Mouse (Mus musculus) heart, postnatal 36 days (tissue): ENCODE measurements at regions not wholly inside any gene's neighbourhood (a gene's known extent, or its start where the extent isn't known, plus 50 kb on each side); places are given as distances from the start of the nearest gene placed in this dataset.

Experiments
- DNase-seq, 2 experiments: peaks; one replicate each; pipeline ENCODE4 v3.0.0; 2021 to 2022
- intact Hi-C: fragments of 180-260 bp; cut with DNase I; formaldehyde crosslinking; loops from one replicate; pipeline ENCODE4 v1.15.1; 2025

- intact Hi-C loops = no loop called here
- no peak for DNase-seq
Measured at GRCm38 (mm10) chr16:75487915-75488314, 97.9 kb downstream of the Lipi start.

GRCm38 (mm10) chr16:75483878-75484277 lies 102.0 kb downstream of the Lipi start:
- intact Hi-C loops = no loop called here
- no peak for DNase-seq

DNA sequence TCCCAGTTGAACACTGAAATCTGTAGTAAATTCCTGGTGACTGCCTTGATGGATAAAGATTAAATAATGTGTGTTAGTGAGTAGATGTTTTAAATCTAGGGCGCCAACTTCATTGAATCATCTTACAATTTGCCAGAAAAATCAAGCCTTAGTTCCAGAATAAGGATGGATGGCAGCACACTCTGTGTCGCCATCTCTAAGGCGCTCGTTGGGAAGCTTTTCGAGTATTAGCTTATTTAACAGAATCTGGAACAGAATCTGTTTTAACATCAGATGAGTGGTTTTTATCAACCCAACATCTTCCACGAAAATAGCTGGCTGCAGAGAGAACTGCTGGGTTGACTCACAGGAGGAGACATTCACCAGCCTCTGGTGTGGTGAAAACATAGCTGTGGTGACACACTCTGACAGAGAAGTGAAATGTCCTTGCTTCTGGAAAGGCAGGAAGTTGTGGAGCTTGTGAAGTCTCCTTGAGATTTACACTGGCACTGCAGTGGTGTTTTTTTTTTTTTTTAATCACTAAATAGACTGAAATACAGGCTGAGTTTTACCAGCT lies 120.4 kb downstream of the Lipi start:
- intact Hi-C loops = no loop called here
- DNase-seq = no peak

DNA sequence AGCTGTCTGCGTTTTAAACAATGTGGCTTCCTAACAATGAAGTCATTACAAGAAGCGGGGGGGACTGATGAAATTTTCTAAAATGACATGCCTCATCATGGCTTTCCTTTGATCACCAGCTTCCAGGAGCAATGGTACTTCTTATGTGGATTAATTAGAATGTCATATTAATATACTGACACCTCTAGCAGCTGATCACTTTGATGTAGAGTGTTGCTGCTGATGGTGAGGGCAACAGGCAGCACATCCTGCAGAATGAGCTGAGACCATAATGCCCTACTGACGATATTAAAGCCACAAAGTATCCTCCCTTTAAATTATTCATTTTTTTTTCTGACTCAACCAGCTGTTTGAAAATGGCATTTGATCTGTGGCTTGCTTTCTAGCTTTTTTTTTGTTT lies 123.7 kb downstream of the Lipi start:
- intact Hi-C loops = no loop called here

DNA sequence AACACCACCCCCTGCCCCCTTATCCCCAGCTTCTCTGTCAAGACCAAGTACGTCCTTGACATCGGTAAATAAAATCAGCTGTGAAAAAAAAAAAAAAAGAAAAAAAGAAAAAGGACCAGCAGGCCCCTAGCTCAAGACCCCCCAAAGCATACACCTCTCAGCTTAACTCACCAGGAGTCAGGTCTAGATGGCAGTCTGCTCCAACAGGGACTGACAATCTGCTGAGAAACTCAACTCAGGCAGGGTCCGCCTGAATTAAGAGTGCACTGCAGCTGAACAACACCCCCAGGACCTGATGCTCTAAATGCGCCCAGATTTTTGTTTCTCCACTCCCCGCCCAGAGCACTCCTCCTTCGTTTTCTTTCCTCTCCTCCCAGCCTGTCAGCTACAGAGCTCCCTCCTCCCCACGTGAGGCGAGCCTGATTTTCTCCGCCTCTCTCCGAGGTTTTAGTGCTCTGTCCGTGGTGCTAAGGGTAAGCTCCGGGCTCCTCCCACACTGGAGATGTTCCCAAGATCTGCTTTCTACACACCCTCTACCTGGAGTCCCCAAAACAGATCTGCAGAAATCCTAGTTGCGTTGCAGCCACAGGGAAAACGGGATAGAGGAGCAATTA lies 138.9 kb downstream of the Lipi start:
- intact Hi-C loops = no loop called here
- DNase-seq = no peak

More for the DNA sequence above, 123.7 kb downstream of the Lipi start:
- DNase-seq = no peak

DNA sequence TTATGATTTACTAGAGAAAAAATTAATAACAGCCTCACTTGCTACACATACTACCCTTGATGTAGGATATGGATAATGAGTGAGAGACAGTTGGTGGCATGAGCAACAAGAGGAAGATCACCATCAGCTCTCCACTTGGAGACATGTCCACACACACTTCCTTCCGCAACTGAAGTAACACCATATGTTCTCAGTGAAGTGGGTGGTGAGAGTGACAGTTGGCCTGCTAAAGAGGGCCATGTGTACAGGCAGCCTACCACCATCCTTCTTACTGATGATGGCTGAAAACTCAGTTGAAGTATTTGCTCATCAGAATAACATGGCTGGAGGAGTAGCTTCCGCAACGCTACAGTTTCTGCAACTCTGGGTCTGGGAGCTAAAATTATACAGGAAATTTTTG lies 146.6 kb downstream of the Lipi start:
- intact Hi-C loops = no loop called here

DNA sequence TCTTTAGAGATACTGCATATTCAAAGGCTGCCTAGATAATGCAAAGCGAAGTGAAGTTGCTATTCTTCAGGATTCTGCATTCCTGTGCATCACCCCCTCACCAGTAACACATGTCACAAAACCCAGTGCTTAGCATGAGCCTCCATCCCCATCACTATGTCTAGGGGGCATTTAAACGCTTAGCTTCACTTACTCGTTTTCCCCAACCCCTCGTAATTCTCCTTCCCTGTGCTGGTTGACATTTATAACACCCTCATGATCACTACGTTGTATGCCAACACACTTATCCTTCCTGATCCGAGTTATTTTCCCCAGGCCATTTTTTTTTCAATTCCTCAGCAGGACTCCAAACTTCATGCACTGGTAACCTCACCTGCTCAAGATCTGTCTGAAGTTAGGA lies 152.6 kb downstream of the Lipi start:
- intact Hi-C loops = no loop called here

More for the DNA sequence above, 146.6 kb downstream of the Lipi start:
- DNase-seq = no peak

DNA sequence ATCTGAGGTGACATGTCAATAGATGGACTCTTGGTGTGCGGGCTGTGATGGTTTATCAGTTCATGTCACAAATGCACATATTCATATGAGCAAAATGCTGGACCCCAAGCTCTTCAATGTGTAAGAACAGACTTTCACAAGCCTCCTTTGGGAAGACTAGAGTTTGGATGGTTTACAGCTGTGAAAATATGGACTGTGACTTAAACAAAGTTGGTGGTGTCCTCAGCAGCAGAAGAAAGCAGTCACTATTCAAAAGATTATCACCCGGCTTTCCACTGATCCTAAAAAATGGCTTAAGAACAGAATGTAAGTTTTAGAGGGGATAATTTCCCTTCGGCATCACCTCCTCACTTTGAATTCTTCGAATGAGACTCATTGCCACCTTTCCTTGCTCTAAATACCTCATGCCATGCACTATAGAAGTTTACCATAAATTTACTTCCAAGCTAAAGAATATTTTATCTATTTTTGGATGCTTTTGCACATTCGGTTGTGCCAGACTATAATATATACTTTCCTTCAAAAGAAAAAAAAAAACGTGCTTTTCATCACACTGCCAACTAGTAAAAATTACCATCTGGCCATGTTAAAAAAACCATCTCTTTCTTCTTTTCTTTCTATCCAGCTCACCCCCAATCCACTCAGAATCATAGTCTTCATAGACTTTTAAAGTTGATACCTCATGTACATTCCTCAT lies 201.2 kb downstream of the Lipi start:
- DNase-seq = no peak
- intact Hi-C loops = no loop called here

More for the DNA sequence above, 152.6 kb downstream of the Lipi start:
- DNase-seq = no peak

GRCm38 (mm10) chr16:75381191-75381590 lies 204.7 kb downstream of the Lipi start:
- DNase-seq = no peak
- intact Hi-C loops = no loop called here

GRCm38 (mm10) chr16:75369700-75370099 lies 216.2 kb downstream of the Lipi start:
- intact Hi-C loops = no loop called here
- no peak for DNase-seq

DNA sequence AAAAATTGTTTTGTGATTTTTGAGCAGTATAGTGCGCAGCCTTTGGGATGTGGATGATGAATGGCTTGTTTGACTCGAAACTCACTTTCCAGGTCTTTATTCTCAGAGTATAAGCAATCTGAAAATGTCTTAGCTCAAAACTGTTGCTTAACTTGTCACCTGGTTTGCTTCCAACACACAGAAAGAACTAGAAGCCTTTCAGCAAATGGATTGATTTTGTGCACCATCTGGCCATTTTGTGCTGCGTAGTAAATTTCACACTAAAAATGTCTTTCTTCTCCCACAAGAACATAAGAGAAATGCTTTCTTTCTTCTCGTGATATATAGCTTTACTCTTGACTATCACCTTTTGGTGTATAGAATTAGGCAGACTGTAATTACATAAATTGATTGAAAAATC lies 219.1 kb downstream of the Lipi start:
- intact Hi-C loops = no loop called here
- no peak for DNase-seq

- DNase-seq = no peak
- intact Hi-C loops = no loop called here
Measured at GRCm38 (mm10) chr16:75365361-75365994, 220.4 kb downstream of the Lipi start.

DNA sequence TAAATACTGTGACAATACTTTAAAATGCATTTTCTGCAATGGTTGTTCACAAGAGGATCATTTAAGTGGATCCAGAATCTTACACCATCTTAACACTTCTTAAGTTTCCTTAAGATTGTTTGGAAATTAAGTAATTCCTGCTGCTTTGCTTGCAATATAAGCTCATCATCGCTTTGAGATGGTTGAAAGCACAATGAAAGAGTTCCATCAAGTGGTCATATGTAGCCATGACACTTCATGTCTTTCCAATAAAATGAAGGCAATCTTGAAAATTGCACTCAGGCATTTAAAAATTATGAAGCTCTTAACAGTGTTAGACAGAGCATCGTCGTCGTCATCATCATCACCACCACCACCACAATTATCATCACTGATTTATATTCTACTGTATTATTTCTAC lies 223.8 kb downstream of the Lipi start:
- intact Hi-C loops = no loop called here
- no peak for DNase-seq

DNA sequence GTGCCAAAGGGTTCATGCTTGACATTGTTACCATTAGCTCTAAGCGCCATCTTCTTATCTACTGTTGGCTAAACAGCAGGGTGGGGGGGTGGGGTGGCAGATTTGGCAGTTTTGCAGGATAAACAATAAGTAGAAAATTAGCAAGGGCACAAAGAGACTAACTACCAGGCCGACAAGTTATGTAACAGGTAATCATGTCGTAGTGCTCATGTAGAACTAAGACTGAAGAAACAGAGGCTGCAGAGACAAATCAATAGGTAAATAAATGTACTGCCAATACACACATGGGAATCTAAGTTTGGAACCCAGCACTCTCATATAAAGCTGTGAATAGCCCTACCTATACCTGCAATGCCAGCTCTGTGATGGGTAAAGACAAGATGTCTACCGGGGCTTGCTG lies 225.1 kb downstream of the Lipi start:
- intact Hi-C loops = no loop called here
- no peak for DNase-seq

DNA sequence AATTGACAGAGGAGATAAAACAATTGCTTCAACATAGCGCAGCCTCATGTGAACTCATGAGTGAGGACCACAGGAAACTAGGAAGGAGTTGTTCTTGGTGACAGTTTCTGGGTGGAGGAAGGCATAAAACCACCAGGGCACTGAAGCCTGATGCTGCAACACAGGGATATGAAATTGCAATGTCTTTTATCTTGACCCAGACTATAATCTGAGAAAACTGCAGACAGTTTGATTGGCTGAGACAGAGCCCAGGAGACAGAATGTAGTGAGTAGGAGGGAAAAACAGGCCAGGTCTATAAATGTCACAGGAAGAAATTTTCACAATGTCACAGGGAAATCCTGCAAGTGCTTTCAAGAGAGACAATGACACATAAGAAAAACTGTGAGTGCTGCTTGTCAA lies 232.5 kb downstream of the Lipi start:
- intact Hi-C loops = no loop called here
- no peak for DNase-seq

- intact Hi-C loops = no loop called here
- DNase-seq = no peak
Measured at GRCm38 (mm10) chr16:75344201-75344927, 241.5 kb downstream of the Lipi start.

GRCm38 (mm10) chr16:75343028-75343901 lies 242.6 kb downstream of the Lipi start:
- intact Hi-C loops = loop anchor here (2.0 kb wide), 1 partner anchor 1556 kb away; no protein-coding TSS in a partner anchor
- no peak for DNase-seq

GRCm38 (mm10) chr16:75334228-75334627 lies 251.6 kb downstream of the Lipi start:
- intact Hi-C loops = no loop called here
- DNase-seq = no peak

- intact Hi-C loops = no loop called here
- no peak for DNase-seq
Measured at GRCm38 (mm10) chr16:75333750-75334149, 252.1 kb downstream of the Lipi start.

DNA sequence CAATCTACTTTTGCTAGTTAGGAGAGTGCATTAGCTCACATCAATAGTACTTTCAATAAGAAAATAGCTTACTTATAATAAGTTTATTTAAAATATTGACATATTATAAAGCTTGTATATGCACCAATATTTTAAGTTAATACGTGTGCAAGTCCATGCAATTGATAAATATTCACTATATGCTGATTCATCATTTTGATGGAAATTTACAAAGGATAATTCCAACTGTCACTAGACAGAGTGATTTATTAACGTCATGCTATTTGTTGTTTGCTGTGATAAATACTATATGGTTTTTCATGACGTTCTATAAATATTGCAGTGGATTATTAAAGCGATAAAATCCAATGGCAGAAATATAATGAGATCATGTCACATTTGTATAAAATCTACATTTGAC lies 253.0 kb downstream of the Lipi start:
- DNase-seq = no peak
- intact Hi-C loops = no loop called here
